Mouse (Mus musculus): ENCODE measurements around the gene Gm19345. TPM values are rescaled to one million over a fixed set of nuclear protein-coding genes. Genes with fewer than 3 reads are reported as not detected.
A peak's percentile ranks its signal among the peaks of the same experiment; 100 is the strongest.

Gene Gm19345
- polyA plus RNA-seq, 1 experiment from 2014 or later, result not detected

- DNase-seq (ENCODE audit: low spot score), result no peak
- Histone ChIP-seq H3K36me3 (replicated peaks) (no peaks in the 10 kb centered on the region), H3K27ac (replicated peaks) (no peak overlapping the region), H3K4me1 (peaks cover 9% of the 10 kb centered on the region), H3K4me3 (no peak overlapping the region), H3K27me3 (replicated peaks; ENCODE audit: low read depth, poor library complexity, severe bottlenecking) (peaks cover 7% of the 10 kb centered on the region; the same call in 1 of the 2 replicates), H3K9me3 (0 out of 2 replicates have a peak, but pooled peaks cover 2% of the 10 kb centered on the region)
- WGBS, result 61% methylated on average over 3 of the region's 3 CpGs
These were observed 17.7 kb upstream of the Gm19345 start for GRCm38 (mm10) chr7:19834055-19834454.

DNA sequence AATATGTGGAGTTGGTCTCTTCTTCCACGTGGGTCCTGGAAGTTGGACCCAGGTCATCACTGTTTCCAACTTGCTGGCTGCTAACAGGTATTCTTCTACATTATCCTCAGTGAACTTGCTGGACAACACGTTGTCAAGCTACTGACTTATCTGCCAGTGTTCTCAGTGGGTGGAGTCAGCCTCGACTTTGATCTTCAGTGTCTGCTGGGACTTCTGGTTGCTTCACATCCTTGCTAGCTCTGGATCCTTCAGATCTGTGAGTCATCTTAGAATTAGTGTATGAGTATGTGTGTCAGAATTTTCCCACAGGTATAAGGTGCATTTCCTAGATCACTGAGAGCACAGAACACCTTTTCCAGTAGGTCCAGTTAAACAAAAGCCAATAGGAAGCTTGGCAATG, 15.0 kb upstream of the Gm19345 start:
- Histone ChIP-seq H3K36me3 (replicated peaks) (no peaks in the 10 kb centered on the region), H3K4me1 (no peaks in the 10 kb centered on the region), H3K4me3 (no peak overlapping the region), H3K9me3 (no peaks in the 10 kb centered on the region), H3K27ac (replicated peaks) (no peak overlapping the region), H3K27me3 (replicated peaks; ENCODE audit: low read depth, poor library complexity, severe bottlenecking) (no peaks in the 10 kb centered on the region)
- WGBS, result 63% methylated on average over 3 of the region's 3 CpGs
- no peak for DNase-seq (ENCODE audit: low spot score)

GRCm38 (mm10) chr7:19840371-19840770, 11.4 kb upstream of the Gm19345 start:
- no peak for DNase-seq (ENCODE audit: low spot score)
- H3K27me3 ChIP-seq (replicated peaks; ENCODE audit: low read depth, poor library complexity, severe bottlenecking), result peaks cover 28% of the 10 kb centered on the region
- no peaks in the 10 kb centered on the region for H3K36me3 ChIP-seq (replicated peaks)
- H3K4me1 ChIP-seq, result no peaks in the 10 kb centered on the region
- 82% methylated on average over 4 of the region's 4 CpGs for WGBS
- no peak overlapping the region for H3K4me3 ChIP-seq
- H3K9me3 ChIP-seq, result no peaks in the 10 kb centered on the region
- H3K27ac ChIP-seq (replicated peaks), result no peak overlapping the region

DNA sequence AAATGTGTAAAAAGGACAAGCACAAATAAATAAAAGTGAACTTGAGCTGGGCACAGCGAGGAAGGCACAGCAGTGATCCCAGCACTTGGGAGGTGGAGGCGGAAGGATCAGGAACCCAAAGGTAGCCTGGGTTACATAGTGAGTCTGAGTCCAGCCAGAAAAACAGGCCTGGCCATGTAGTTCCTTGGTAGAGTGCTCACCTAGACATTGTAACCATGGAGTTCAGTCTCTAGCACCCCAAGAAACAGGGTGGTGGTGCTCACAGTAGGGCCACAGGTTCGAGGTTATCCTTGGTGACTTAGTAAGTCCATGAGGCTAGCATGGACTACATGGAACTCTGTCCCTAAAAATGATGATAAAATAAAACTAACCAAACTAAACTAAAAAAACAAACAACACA, 10.9 kb upstream of the Gm19345 start:
- Histone ChIP-seq H3K27ac (replicated peaks) (no peak overlapping the region), H3K36me3 (replicated peaks) (no peaks in the 10 kb centered on the region), H3K4me3 (no peak overlapping the region), H3K4me1 (no peaks in the 10 kb centered on the region), H3K27me3 (replicated peaks; ENCODE audit: low read depth, poor library complexity, severe bottlenecking) (peaks cover 34% of the 10 kb centered on the region), H3K9me3 (no peaks in the 10 kb centered on the region)
- no peak for DNase-seq (ENCODE audit: low spot score)
- 80% methylated on average over 3 of the region's 3 CpGs for WGBS

- DNase-seq (ENCODE audit: low spot score), result no peak
These were observed 10.0 kb upstream of the Gm19345 start for GRCm38 (mm10) chr7:19841686-19842413.

DNA sequence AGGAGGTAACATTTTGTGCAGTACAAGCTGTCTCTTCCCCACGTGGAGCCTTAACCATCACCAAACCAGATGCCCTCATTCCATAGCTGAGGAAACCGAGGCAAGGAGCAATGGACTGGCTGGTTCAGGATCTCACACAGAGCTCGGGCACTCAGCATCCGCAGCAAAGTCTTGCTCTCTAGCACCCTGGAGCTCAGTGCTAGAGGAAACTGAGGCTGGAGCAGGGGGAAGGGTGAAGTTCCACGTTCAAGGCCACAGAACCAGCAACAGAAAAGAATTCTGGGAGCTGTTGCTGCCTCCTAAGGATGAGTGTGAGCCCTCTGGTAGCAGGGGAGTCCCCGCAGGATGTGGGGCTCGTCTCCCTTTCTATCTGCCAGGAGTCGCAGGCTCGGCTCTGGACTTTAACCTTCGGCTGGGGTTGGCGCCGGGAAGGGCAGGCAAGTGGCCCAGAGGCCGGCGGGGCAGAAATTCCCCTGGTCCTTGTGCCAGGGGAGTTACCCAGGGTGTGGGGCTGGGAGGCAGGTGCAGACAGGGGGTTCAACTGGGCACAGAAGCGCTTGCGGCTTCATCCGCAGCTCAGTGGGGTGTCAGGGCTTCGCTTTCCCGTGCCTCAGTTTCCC, 8.8 kb upstream of the Gm19345 start:
- H3K27me3 ChIP-seq (replicated peaks; ENCODE audit: low read depth, poor library complexity, severe bottlenecking), result peaks cover 52% of the 10 kb centered on the region
- H3K4me1 ChIP-seq, result peaks cover 10% of the 10 kb centered on the region
- H3K27ac ChIP-seq (replicated peaks), result no peak overlapping the region
- no peak overlapping the region for H3K4me3 ChIP-seq
- H3K9me3 ChIP-seq, result no peaks in the 10 kb centered on the region
- DNase-seq (ENCODE audit: low spot score), result no peak
- no peaks in the 10 kb centered on the region for H3K36me3 ChIP-seq (replicated peaks)
- WGBS, result 32% methylated on average over 19 of the region's 19 CpGs

More at GRCm38 (mm10) chr7:19841686-19842413, 10.0 kb upstream of the Gm19345 start:
- H3K4me3 ChIP-seq, result no peak overlapping the region
- H3K27me3 ChIP-seq (replicated peaks; ENCODE audit: low read depth, poor library complexity, severe bottlenecking), result peaks cover 41% of the 10 kb centered on the region
- H3K4me1 ChIP-seq, result no peaks in the 10 kb centered on the region
- no peaks in the 10 kb centered on the region for H3K36me3 ChIP-seq (replicated peaks)
- H3K9me3 ChIP-seq, result no peaks in the 10 kb centered on the region
- H3K27ac ChIP-seq (replicated peaks), result no peak overlapping the region
- WGBS, result 86% methylated on average over 21 of the region's 21 CpGs

DNA sequence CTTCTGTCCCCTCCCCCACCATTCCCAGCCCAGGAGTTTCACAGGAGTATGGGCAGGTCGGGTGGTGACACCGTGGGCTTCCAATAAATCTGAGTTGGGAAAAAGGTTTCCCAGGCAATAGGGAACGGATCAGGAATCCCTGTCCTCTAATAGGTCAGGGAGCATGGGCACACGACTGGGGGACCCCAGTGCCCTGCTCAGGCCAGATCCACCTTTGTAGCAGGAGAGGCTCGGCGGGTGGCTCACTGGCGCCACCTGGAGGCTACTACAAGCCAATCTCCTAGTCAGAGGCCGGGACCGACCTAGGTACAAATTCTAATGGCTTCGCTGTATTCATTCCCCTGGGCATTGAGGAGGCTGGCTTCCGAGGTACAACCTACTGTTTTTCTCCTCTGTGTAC, 8.2 kb upstream of the Gm19345 start:
- DNase-seq (ENCODE audit: low spot score), result peak; percentile 82
- H3K27ac ChIP-seq (replicated peaks), result no peak overlapping the region
- no peaks in the 10 kb centered on the region for H3K36me3 ChIP-seq (replicated peaks)
- H3K9me3 ChIP-seq, result no peaks in the 10 kb centered on the region
- H3K4me3 ChIP-seq, result no peak overlapping the region
- 4% methylated on average over 11 of the region's 11 CpGs for WGBS
- peaks cover 10% of the 10 kb centered on the region for H3K4me1 ChIP-seq
- H3K27me3 ChIP-seq (replicated peaks; ENCODE audit: low read depth, poor library complexity, severe bottlenecking), result peaks cover 58% of the 10 kb centered on the region

DNA sequence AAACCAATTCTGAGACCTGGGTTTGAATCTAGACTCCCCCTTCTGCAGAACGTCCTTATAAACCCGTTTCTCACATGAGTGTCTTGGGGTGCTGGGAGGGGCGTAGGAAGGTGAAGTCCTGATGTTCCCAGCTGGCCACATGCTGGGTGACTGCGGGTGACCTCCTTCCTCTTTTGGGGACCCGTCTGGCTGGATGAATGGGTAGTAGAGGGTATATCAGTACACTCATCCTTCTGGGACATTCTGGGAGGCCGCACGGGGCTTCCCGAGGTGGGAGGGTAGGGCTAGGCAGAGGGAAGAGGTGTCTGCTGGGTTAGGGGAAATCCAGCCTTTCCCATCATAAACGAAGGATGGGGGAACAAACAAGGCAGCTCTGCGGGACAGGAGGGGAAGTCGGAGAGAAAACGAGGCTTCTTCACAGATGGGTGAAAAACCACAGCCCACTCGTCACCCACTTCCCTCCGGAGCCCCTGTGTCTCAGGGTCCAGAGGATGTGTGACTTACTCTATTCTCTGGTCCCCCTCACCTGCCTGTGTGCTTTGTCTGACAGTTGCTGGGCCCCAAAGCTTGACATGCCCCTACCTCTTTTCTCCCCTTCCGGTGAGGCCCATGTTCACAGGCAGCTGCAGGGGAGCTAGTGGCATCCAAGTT, 7.2 kb upstream of the Gm19345 start:
- no peaks in the 10 kb centered on the region for H3K9me3 ChIP-seq
- no peak overlapping the region for H3K4me3 ChIP-seq
- no peaks in the 10 kb centered on the region for H3K36me3 ChIP-seq (replicated peaks)
- WGBS, result 68% methylated on average over 15 of the region's 15 CpGs
- H3K27ac ChIP-seq (replicated peaks), result no peak overlapping the region
- peaks cover 10% of the 10 kb centered on the region for H3K4me1 ChIP-seq
- DNase-seq (ENCODE audit: low spot score), result no peak
- peaks cover 61% of the 10 kb centered on the region for H3K27me3 ChIP-seq (replicated peaks; ENCODE audit: low read depth, poor library complexity, severe bottlenecking)

- WGBS, result 90% methylated on average over 20 of the region's 20 CpGs
- no peak for DNase-seq (ENCODE audit: low spot score)
- Histone ChIP-seq H3K27me3 (replicated peaks; ENCODE audit: low read depth, poor library complexity, severe bottlenecking) (peaks cover 38% of the 10 kb centered on the region), H3K4me3 (no peak overlapping the region), H3K36me3 (replicated peaks) (no peaks in the 10 kb centered on the region), H3K27ac (replicated peaks) (no peak overlapping the region), H3K9me3 (0 out of 2 replicates have a peak, but pooled peaks cover 3% of the 10 kb centered on the region), H3K4me1 (peaks cover 6% of the 10 kb centered on the region; the same call in 1 of the 2 replicates)
These were observed 1.7 kb downstream of the Gm19345 start for GRCm38 (mm10) chr7:19853526-19853925.

GRCm38 (mm10) chr7:19855663-19856062, 3.9 kb downstream of the Gm19345 start:
- H3K4me1 ChIP-seq, result peaks cover 6% of the 10 kb centered on the region; the same call in 1 of the 2 replicates
- no peaks in the 10 kb centered on the region for H3K36me3 ChIP-seq (replicated peaks)
- H3K27me3 ChIP-seq (replicated peaks; ENCODE audit: low read depth, poor library complexity, severe bottlenecking), result peaks cover 31% of the 10 kb centered on the region
- H3K27ac ChIP-seq (replicated peaks), result no peak overlapping the region
- 0 out of 2 replicates have a peak, but pooled peaks cover 5% of the 10 kb centered on the region for H3K9me3 ChIP-seq
- DNase-seq (ENCODE audit: low spot score), result no peak
- H3K4me3 ChIP-seq, result no peak overlapping the region
- 87% methylated on average over 5 of the region's 5 CpGs for WGBS

DNA sequence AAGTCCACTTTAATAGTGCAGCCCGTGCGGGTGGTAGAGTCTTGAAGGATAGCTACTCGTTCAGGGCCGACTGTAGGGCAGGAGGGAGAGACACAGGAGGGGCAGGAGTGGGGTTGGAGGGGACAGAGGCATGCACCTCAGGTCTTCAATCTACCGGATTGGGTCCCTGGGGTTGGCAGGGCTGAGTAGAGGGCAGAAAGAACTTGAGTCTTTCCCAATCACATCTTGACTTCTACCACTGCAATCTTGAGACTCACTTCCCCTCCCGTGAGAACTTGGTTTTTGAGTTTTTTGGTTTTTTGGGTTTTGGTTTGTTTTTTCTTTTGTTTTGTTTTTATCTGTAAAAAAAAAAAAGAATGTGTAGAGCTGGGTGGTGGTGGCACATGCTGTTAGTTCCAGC, 4.5 kb downstream of the Gm19345 start:
- no peak overlapping the region for H3K4me3 ChIP-seq
- no peak overlapping the region for H3K27ac ChIP-seq (replicated peaks)
- DNase-seq (ENCODE audit: low spot score), result no peak
- WGBS, result 85% methylated on average over 6 of the region's 6 CpGs
- 0 out of 2 replicates have a peak, but pooled peaks cover 5% of the 10 kb centered on the region for H3K9me3 ChIP-seq
- H3K27me3 ChIP-seq (replicated peaks; ENCODE audit: low read depth, poor library complexity, severe bottlenecking), result peaks cover 26% of the 10 kb centered on the region
- peaks cover 6% of the 10 kb centered on the region; the same call in 1 of the 2 replicates for H3K4me1 ChIP-seq
- no peaks in the 10 kb centered on the region for H3K36me3 ChIP-seq (replicated peaks)

- WGBS, result 79% methylated on average over 10 of the region's 10 CpGs
- peaks cover 10% of the 10 kb centered on the region; the same call in 1 of the 2 replicates for H3K27me3 ChIP-seq (replicated peaks; ENCODE audit: low read depth, poor library complexity, severe bottlenecking)
These were observed 7.9 kb downstream of the Gm19345 start for GRCm38 (mm10) chr7:19859740-19860139.

More at GRCm38 (mm10) chr7:19859740-19860139, 7.9 kb downstream of the Gm19345 start:
- DNase-seq (ENCODE audit: low spot score), result no peak
- Histone ChIP-seq H3K9me3 (0 out of 2 replicates have a peak, but pooled peaks cover 5% of the 10 kb centered on the region), H3K27ac (replicated peaks) (no peak overlapping the region), H3K4me1 (no peaks in the 10 kb centered on the region), H3K36me3 (replicated peaks) (no peaks in the 10 kb centered on the region), H3K4me3 (no peak overlapping the region)
